Mouse (Mus musculus) liver, embryonic 15.5 days (tissue): Measurements from ENCODE around the gene Map6. TPM values are rescaled to one million over a fixed set of nuclear protein-coding genes. Genes with fewer than 3 reads are reported as not detected.
A peak's percentile ranks its signal among the peaks of the same experiment; 100 is the strongest.

Source experiments
- ATAC-seq: fragments of 200-750 bp; cut with Nextera tagmentation; 2 replicates; pipeline ENCODE4 v1.8.0; 2017; ENCODE audit warnings: moderate number of reproducible peaks, mild to moderate bottlenecking, moderate library complexity; ENCODE audit not compliant: insufficient read depth
- H3K27ac ChIP-seq: fragments of 300-500 bp; sonication (generic); replicated peaks from 2 replicates; pipeline ENCODE4 v1.5.1; 2015; ENCODE audit warnings: mild to moderate bottlenecking, inconsistent platforms
- H3K27me3 ChIP-seq: fragments of 300-500 bp; sonication (generic); 2 replicates; pipeline ENCODE4 v1.6.1; 2015; ENCODE audit warnings: mild to moderate bottlenecking, inconsistent platforms
- H3K36me3 ChIP-seq: fragments of 300-500 bp; sonication (generic); replicated peaks from 2 replicates; pipeline ENCODE4 v1.6.1; 2015; ENCODE audit warnings: moderate library complexity, mild to moderate bottlenecking, inconsistent platforms
- H3K4me1 ChIP-seq: fragments of 300-500 bp; sonication (generic); replicated peaks from 2 replicates; pipeline ENCODE4 v1.6.1; 2015; ENCODE audit warnings: inconsistent platforms
- H3K4me2 ChIP-seq: fragments of 300-500 bp; sonication (generic); 2 replicates; pipeline ENCODE4 v1.6.1; 2015; ENCODE audit warnings: moderate library complexity, mild to moderate bottlenecking, inconsistent platforms
- H3K4me3 ChIP-seq: fragments of 300-500 bp; sonication (generic); replicated peaks from 2 replicates; pipeline ENCODE4 v1.5.1; 2015; ENCODE audit warnings: mild to moderate bottlenecking, inconsistent platforms
- H3K9ac ChIP-seq: fragments of 300-500 bp; sonication (generic); 2 replicates; pipeline ENCODE4 v1.6.1; 2015; ENCODE audit warnings: moderate library complexity, mild to moderate bottlenecking, inconsistent platforms
- H3K9me3 ChIP-seq: fragments of 300-500 bp; sonication (generic); replicated peaks from 2 replicates; pipeline ENCODE4 v1.6.1; 2016; ENCODE audit warnings: inconsistent platforms
- WGBS: fragments of 180-500 bp; shearing (Covaris S2); methylation state at CpG from one replicate; pipeline ENCODE4 v1.1.7; 2015; ENCODE audit warnings: mixed read lengths; ENCODE audit not compliant: insufficient replicate concordance; 5-methylcytosine and 5-hydroxymethylcytosine counted together
- polyA plus RNA-seq: library from polyadenylated mRNA; unstranded; fragments of >200 nt; fragmentation: Nextera tagmentation; extraction: Ambion mirVana; gene quantifications from 2 replicates; pipeline ENCODE4 v1.2.1, GENCODE M21; 2015

The Map6 gene
- 0.12 and 0.18 TPM in 2 replicates for polyA plus RNA-seq

DNA sequence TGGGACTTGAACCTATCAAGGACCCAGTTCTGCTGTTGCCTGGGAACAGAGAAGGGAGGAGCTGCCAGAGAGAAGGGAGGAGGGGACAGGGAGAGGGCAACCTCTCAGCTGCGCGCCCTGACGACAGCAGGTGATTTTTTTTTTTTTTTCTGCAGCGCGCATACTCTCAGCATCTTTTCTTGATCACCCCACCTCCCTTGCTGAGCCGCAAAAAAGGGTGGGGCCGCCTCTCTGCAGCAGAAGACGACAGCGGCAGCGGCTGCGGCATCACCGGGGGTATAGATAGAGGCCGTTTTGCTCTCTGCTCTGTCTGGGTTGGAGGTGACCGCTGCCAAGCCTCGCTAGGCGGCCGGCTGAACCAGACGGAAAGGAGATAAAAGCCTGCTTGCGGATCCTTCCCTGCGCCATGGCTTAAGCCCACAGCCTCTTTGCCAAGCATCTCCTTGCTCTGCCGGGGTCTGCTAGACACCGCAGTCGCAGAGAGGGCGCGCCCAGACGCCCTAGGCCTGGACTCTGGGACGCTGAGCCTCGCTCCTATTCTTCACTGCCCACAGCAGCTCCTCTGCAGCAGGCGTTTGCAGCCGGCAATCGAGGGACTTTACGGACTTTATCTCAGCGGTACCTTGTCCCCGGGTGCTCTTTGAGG lies at the start of gene Map6:
TSS of gene Map6 (plus strand) at position 197 of the 646 bp plus-strand sequence.
- H3K4me2 ChIP-seq, result peak within 1 kb of the TSS; percentile 54
- H3K27ac ChIP-seq, result no peak within 1 kb of the TSS
- no peak for ATAC-seq
- WGBS, result under 1% methylated on average over 34 of the region's 34 CpGs
- H3K9ac ChIP-seq, result no peak within 1 kb of the TSS
- 0 out of 2 replicates have a peak, but pooled peaks cover 5% of the 10 kb centered on the region for H3K4me1 ChIP-seq
- no peaks in the 10 kb centered on the region for H3K36me3 ChIP-seq
- H3K27me3 ChIP-seq, result peaks cover 73% of the 10 kb centered on the region
- H3K4me3 ChIP-seq, result peak within 1 kb of the TSS; percentile 36
- no peaks in the 10 kb centered on the region for H3K9me3 ChIP-seq

DNA sequence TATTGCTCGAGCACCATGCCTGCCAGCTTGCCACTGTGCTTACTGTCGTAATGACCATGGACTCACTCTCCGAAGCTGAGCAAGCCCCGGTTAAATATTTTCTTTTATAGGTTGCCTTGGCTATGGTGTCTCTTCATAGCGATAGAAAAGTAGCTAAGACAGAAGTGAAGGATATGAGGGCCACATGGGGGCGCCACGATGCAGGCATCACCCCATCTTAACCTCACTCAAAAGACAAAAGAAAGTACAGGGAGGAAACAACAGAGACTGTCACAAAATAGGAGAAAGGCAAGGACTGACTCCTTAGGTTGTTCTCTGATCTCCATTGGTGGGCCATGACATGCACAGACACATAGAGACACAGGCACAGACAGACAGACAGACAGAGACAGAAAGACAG lies 43.0 kb upstream of the Map6 start:
- ATAC-seq, result no peak
- H3K4me1 ChIP-seq, result peaks cover 33% of the 10 kb centered on the region
- no peak overlapping the region for H3K4me2 ChIP-seq
- H3K27ac ChIP-seq, result peak overlapping the region; percentile 71
- no peaks in the 10 kb centered on the region for H3K27me3 ChIP-seq
- no peak overlapping the region for H3K4me3 ChIP-seq
- no peak overlapping the region for H3K9ac ChIP-seq
- H3K9me3 ChIP-seq, result no peaks in the 10 kb centered on the region
- 56% methylated on average over 7 of the region's 7 CpGs for WGBS
- no peaks in the 10 kb centered on the region; the same call in 1 of the 2 replicates for H3K36me3 ChIP-seq

DNA sequence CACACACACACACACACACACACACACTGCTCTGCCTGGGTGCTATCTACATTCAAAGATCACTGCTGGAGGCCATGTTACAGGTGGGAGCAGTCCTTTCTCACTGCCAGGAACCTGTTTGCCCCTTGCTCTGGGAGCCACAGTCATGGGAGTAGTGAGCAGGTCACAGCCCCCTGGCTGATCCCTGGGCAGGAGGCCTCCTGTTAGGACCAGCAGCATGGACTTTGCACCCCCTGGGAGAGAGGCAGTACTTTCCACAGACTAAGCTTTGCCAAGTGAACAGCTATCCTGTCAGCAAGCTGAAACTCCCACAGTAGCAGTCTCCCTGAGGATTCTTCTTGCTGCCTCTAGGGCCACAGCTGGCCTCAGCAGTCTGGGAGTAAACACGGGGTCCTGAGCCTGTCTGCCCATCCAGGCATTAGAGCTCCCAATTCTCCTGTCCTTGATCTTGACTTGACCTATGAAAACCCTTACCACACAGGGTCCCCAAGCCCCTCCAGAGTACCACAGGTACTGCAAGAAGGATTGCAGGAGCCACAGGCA lies 42.5 kb upstream of the Map6 start:
- no peaks in the 10 kb centered on the region for H3K9me3 ChIP-seq
- H3K27ac ChIP-seq, result peak overlapping the region; percentile 71
- H3K4me3 ChIP-seq, result no peak overlapping the region
- no peaks in the 10 kb centered on the region; the same call in 1 of the 2 replicates for H3K36me3 ChIP-seq
- 39% methylated on average over 1 of the region's 1 CpGs for WGBS
- no peak overlapping the region for H3K4me2 ChIP-seq
- no peaks in the 10 kb centered on the region for H3K27me3 ChIP-seq
- peaks cover 36% of the 10 kb centered on the region for H3K4me1 ChIP-seq
- ATAC-seq, result peak; percentile 57; the same call in 1 of the 2 replicates
- no peak overlapping the region for H3K9ac ChIP-seq

DNA sequence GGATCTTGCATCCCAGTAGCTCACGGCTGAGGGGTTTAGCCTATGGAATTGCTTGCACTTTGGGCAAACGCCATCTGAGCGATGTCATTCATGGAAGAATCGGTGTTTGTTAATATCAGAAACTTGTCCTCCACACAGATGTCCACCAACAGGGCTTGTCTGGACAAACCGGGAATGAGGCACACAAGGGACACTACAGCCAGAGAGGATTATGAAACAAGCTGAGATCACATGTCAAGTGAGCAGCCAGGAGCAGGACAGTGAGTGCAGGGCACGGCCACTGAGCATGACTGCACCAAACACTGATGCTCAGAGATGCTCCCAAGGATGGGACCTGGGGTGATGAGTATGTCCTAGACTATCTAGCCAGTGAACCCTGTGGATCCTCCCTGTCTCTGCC lies 41.8 kb upstream of the Map6 start:
- Histone ChIP-seq H3K36me3 (no peaks in the 10 kb centered on the region; the same call in 1 of the 2 replicates), H3K4me3 (no peak overlapping the region), H3K4me2 (no peak overlapping the region), H3K9me3 (no peaks in the 10 kb centered on the region), H3K9ac (no peak overlapping the region), H3K27ac (peak overlapping the region; percentile 71), H3K4me1 (peaks cover 43% of the 10 kb centered on the region), H3K27me3 (no peaks in the 10 kb centered on the region)
- ATAC-seq, result peak; percentile 33
- WGBS, result 52% methylated on average over 6 of the region's 6 CpGs

DNA sequence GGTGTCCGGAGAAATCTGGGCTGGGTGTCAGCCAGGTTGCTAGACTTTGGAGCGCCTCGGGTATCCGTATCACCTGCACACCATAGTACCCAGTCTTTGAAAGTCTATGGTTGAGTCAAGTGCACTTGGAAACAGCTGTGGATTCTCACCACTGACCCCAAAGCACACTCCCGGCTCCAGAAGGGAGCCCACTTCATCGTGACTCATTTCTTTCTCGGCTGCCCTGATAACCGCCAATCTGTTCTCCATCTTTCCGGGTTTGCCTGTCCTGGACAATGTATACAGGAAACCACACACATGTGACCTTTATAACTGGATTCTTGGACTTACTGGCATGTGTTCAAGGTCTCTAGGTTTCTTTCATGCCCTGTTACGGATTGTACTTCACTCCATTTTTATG lies 40.6 kb upstream of the Map6 start:
- H3K9ac ChIP-seq, result no peak overlapping the region
- H3K4me2 ChIP-seq, result no peak overlapping the region
- no peaks in the 10 kb centered on the region; the same call in 1 of the 2 replicates for H3K36me3 ChIP-seq
- H3K27ac ChIP-seq, result no peak overlapping the region
- H3K9me3 ChIP-seq, result no peaks in the 10 kb centered on the region
- H3K4me3 ChIP-seq, result no peak overlapping the region
- peaks cover 43% of the 10 kb centered on the region for H3K4me1 ChIP-seq
- no peak for ATAC-seq
- WGBS, result 74% methylated on average over 10 of the region's 10 CpGs
- no peaks in the 10 kb centered on the region for H3K27me3 ChIP-seq

DNA sequence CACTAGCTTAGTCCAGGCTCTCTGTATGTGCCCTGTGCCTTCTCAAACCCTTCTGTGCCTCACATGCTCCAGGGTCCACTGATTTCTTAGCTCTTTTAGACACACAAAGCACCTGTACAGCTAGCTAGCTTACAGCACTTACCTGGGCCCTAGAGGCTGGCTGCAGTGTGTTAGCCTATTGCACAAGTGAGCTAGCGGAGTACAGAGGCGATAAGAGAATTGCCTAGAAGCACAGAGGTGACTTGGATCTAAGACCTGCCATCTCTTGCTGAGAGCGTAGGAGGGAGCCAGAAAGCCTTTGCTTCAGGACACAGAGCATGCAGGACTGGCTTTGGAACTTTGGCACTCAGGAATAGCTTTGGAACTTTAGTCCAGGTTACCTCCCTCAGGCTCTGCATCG lies 40.0 kb upstream of the Map6 start:
- H3K4me1 ChIP-seq, result peaks cover 43% of the 10 kb centered on the region
- ATAC-seq, result no peak
- H3K9ac ChIP-seq, result no peak overlapping the region
- 71% methylated on average over 4 of the region's 4 CpGs for WGBS
- no peaks in the 10 kb centered on the region; the same call in 1 of the 2 replicates for H3K36me3 ChIP-seq
- no peaks in the 10 kb centered on the region for H3K27me3 ChIP-seq
- H3K27ac ChIP-seq, result 0 out of 2 replicates have a peak overlapping the region, but pooled peaks have one; percentile 33
- no peak overlapping the region for H3K4me3 ChIP-seq
- H3K9me3 ChIP-seq, result no peaks in the 10 kb centered on the region
- H3K4me2 ChIP-seq, result no peak overlapping the region

DNA sequence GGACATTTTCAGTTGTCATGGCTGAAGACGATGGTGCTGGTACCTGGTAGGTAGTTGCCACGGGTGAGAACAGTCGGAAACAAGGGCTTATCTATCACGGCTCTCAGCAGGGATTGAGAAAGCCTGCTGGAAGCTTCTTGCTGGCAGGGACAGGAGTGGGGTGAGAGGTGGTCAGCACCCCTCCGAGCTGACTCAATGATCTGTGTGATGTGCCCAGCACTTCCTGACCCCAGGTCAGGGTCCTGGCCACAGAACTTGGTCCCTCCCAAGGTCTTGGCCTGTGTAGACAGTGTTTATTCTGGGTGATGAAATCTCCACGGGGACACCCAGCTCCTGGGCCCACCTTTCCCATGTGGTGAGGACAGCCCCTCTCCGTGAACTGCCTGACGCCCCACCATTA lies 38.4 kb upstream of the Map6 start:
- Histone ChIP-seq H3K4me1 (peaks cover 43% of the 10 kb centered on the region), H3K9me3 (no peaks in the 10 kb centered on the region), H3K27me3 (no peaks in the 10 kb centered on the region), H3K4me3 (no peak overlapping the region), H3K9ac (no peak overlapping the region), H3K27ac (peak overlapping the region; percentile 55; the same call in 1 of the 2 replicates), H3K4me2 (no peak overlapping the region), H3K36me3 (no peaks in the 10 kb centered on the region)
- ATAC-seq, result peak; percentile 65
- 54% methylated on average over 8 of the region's 8 CpGs for WGBS

DNA sequence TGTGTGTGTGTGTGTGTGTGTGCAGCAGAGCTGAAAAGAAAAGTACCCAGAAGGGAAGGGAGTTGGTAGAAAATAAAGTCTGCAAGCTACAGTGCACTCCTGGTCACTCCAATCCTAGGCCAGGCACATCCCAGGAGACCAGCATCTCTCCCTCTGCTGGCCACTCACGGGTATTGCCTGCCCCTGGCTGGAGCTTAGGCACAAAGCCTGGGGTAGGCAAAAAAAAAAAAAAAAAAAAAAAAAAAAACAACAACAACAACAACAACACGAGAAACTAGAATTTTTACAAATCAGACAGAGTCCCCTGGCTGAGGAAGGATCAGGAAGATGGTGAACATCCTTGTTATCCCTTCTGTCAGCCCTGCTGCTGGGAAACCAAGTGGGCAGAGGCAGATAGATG lies 37.8 kb upstream of the Map6 start:
- Histone ChIP-seq H3K4me3 (no peak overlapping the region), H3K36me3 (no peaks in the 10 kb centered on the region), H3K9ac (no peak overlapping the region), H3K9me3 (no peaks in the 10 kb centered on the region), H3K27me3 (no peaks in the 10 kb centered on the region), H3K4me2 (no peak overlapping the region), H3K4me1 (peaks cover 38% of the 10 kb centered on the region), H3K27ac (peak overlapping the region; percentile 55)
- WGBS, result 0% methylated on average over 2 of the region's 2 CpGs
- ATAC-seq, result peak; percentile 42; the same call in 1 of the 2 replicates

DNA sequence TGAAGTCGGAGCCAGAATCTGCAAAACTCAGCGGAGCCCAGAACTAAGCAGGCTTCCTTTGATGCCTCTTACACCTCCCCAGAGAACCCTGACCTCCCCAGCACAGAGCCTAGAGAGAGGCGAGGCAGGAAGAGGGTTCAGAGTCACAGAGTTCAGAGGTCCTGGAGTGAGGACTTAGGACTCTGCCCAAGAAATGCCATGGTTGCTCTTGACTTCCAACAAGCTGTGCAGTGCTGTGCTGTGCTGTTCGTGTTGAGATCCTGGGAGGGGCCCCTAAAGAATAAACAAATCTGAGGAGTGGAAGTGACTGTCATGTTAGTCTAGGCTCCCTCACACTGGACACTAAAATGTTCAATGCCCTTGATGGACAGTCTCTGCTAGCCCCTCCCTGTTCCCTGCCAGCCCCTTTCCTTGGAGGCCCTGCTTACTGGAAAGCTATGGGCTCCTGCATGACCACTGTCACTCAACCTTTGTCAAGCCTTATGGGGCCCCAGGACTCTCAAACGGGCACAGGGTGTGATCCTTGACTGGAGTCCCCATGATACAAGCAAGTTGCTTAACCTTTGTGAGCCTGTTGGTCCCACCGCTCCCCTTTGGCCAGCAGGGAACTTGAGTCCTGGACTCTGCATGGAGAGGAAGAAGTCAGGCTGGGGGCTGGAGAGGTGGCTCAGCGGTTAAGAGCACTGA lies 37.0 kb upstream of the Map6 start:
- Histone ChIP-seq H3K27me3 (no peaks in the 10 kb centered on the region), H3K4me2 (no peak overlapping the region), H3K9ac (no peak overlapping the region), H3K36me3 (no peaks in the 10 kb centered on the region), H3K27ac (peak overlapping the region; percentile 29; the same call in 1 of the 2 replicates), H3K9me3 (no peaks in the 10 kb centered on the region), H3K4me1 (peaks cover 42% of the 10 kb centered on the region), H3K4me3 (no peak overlapping the region)
- no peak; the same call in 1 of the 2 replicates for ATAC-seq
- WGBS, result 49% methylated on average over 7 of the region's 7 CpGs

DNA sequence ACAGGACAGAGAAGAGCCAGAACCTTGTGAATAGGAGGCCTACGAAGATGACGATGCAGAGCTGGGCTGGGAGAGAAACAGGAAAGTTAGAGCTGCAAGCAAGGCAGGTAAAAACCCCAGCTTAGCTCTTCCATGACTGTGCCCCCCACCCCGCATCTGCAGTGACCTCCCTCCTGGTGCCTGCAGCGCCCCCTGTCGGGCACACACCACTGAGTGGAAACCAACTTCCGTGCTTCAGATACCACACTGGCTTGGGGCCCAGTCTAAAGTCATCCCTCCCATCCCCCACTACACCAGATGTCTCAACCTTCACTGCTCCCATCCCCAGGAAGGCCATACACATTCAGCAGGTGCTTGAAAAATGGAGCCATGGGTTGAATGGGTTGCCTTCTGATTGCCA lies 34.7 kb upstream of the Map6 start:
- H3K4me2 ChIP-seq, result no peak overlapping the region
- H3K9me3 ChIP-seq, result no peaks in the 10 kb centered on the region
- no peak overlapping the region for H3K9ac ChIP-seq
- 0 out of 2 replicates have a peak, but pooled peaks cover 6% of the 10 kb centered on the region for H3K27me3 ChIP-seq
- no peak for ATAC-seq
- H3K4me3 ChIP-seq, result no peak overlapping the region
- WGBS, result 57% methylated on average over 6 of the region's 6 CpGs
- H3K4me1 ChIP-seq, result peaks cover 31% of the 10 kb centered on the region
- H3K36me3 ChIP-seq, result no peaks in the 10 kb centered on the region
- no peak overlapping the region for H3K27ac ChIP-seq

DNA sequence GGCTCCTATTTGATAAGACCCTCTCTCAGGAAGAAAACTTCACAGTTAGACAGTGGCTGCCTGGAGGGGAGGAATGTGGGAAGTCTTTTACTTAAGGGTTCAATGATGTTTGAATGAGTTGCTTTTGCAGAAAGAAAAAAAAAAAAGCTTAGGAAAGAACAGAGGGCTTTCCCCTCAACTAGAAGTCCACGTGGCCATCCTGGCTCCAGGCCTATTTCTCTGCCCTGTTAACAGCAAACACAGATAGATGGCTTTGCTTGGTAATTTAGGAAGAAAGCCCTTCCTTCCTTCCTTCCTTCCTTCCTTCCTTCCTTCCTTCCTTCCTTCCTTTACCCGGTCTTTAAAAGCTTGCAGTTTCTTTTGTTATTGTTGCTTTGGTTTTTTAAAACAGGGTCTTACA lies 32.3 kb upstream of the Map6 start:
- Histone ChIP-seq H3K4me1 (peaks cover 27% of the 10 kb centered on the region), H3K9me3 (no peaks in the 10 kb centered on the region), H3K36me3 (no peaks in the 10 kb centered on the region), H3K4me2 (no peak overlapping the region), H3K27ac (no peak overlapping the region), H3K9ac (no peak overlapping the region), H3K4me3 (no peak overlapping the region), H3K27me3 (peaks cover 25% of the 10 kb centered on the region)
- ATAC-seq, result no peak
- 17% methylated on average over 2 of the region's 2 CpGs for WGBS
